Mouse (Mus musculus): ENCODE measurements around the gene Jak3.

Jak3 gene

DNA sequence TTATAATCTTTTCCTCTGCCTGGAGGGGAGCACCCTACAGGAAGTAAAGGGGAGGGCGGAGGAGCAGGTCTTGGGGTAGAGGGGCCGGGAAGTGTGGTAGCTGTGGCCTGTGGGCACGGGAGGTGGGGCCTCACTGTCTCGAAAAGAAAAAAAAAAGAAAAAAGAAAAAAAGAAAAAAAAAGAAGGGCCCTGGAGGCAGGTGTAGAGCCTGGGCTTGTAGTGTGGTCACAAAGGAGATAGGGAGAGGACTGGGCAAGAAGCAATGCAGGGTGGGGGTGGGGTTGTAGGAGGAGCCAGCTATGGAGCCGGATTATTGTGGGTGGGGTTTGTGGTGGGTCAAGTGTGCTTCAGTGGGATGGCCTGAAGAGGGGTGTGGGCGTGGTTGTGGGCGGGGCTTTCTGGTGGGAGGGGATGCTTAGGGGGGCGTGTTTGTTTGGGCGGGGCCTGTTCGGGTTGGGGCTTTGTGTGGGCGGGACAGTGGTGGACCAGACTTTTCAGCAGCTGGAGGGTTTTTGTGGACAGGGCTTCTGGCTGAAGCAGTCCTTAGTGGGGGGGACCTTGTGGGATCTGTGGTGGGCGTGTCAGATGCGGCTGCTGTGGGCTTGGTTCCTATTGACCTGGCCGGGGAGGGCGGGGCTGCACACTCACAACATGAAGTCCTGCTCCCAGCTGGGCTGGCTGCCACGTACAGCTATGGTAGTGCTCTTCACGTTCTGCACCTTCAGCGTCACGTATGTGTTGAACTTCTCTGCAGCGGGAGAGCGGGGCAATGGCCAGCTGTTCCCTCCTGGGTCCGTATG lies 10.6 kb upstream of the Jak3 start:
- DNase-seq = no peak

DNA sequence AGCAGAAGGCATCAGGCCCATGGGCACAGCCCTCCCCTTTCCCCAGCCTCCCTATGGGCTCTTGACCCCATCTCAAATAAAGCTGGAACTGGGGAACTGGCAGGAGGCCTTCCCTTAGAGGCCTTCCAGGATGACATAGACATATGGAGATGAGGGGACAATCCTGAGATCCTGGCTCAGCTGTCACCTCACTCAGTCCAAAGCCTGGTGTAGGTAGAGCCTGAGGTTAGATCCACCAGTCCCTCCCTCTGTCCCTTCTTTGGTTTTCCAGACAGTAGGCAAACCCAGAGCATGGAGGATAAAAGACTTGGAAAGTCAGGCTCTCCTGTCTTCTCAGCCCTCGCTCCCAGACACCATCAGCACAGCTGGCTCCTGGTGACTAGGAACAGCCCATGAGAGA lies 9.2 kb upstream of the Jak3 start:
- no peak for DNase-seq

DNA sequence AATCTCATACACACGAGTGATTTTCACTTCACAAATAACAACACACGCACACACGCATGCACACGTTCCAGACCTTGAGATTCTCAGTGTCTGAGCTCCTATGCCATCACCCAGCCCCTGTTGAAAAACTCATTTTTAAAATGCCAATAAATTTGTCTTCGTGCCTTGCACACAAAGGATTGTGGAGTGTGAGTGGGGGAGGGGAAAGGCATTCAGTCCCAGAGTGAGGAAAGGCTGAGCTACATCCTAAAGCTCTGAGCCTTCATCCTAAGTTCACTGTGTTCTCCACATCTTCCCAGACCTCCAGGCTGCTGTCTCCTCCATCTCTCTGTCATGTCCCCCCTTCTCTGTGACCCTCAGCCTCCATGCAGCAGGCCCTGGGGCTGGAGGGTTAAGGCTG lies 8.8 kb upstream of the Jak3 start:
- no peak for DNase-seq

DNA sequence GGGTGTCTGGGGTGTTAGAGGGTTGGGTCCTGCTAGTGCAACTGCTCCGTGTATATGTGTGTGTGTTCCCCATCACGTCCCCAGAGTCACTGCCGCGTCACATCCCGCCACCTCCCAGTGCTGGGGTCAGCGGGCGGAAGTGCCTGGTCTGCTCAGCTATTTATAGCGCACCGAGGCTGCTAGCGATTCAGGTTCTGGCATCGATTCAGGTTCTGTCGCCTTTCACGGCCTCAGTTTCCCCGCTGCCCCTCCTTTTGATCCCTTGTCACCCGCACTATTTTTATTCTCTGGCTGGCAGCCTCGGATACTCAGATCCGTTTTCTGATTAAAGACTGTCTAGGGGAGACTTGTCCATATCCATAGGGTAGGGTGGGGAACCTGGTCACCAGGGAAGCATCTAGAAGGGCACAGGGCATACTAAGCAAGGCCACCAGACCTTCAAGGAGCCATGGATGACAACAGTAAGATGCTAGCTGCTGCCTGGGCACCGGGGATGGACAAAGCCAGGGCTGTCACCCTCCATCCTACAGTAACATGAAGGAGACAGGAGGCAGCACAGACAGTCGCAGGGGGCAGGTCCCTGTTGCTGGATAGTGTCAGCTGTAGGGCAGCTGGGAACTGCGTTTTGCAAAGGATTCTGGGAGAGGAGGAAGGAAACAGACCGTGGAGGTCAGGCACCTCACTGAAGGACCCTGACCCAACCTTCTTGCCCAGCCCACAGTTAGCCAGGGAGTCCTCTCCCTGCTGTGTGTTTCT lies 7.7 kb upstream of the Jak3 start:
- peak in 1 of 2 experiments; percentile 41 for DNase-seq

DNA sequence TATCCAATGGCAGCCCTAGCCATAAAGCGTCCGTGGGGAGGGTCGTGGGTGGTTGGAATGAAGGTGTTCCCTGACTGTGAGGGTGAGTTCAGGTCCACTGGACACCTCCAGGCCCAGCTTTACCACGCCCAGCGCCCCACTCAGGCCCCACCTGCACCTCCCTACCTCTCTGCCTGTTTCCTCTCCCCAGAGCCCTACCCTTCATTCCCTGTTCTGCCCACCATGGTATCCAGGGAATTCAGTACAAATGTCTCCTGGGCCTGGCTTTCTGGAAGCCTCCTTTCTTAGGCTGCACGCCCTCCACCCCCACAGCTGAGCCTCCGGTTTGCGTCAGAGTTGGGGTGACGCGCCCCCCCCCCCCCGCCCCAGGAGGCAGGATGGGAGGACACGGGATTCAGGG lies 5.9 kb upstream of the Jak3 start:
- DNase-seq = no peak

DNA sequence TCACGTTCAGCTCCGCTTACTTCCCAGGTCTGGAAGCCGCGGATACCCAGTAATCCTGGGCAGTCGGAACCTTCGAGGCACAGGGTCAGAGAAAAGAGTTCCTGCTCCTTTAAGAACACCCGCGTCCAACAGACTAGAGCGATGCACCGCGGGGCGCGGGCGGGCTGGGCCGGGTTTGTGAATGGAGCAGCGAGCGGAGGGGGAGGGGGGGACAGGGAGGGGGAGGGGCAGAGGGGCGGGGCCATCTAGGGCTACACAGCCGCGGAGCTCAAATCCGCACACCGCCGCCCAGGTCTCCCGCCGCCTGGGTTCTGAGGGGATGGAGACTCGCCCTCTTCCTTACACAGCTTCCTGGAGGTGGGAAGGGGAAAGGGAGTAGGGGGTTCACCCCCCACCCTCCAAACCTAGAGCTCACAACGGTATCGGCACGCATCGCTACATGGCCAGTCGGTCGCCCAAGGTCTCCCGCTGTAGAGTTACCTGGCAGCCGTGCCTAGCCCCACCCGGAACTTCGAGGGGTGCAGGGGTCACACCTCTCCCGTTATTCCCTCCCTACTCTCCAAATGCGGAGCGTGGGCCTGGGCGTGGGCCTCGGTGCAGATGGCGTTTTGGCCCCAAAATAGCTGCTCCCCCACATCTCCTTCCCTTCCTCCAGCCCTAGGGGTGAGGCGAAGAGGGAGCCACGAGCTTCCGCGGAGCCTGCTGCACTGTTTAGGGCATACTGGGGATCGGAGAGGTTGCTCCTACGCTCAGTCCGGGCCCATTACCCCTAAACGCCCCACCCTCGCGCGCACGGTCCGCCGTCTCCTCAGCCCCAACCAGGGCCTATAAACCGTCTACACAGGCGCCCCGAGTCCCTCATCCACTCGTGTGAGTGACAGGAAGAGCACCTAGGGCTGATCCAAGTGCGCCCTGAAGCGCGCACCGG lies 5.2 kb upstream of the Jak3 start:
- DNase-seq = peak; percentile 83 to 87

DNA sequence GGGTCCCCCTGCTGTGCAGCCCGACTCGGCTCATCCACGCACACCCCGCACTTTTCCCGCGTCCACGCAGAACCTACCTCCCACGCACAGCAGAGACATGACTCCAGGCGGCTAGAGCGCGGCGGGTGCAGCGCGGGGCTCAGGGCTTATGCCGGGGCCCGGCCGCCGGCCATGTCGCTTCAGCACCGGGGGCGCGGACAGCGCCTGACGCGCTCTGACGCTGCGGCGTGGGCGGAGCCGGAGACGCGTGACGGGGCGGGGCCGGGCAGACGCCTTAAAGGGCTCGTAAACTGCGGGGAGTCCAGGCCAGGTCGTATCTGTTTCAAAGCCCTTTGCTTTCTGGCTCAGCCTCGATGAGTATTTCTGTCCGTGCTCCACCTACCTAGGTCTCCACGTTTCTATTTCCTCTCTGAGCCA lies 4.5 kb upstream of the Jak3 start, which contains the start of gene Unc13a:
TSS of gene Unc13a (minus strand) at position 209 of the 417 bp plus-strand sequence.
- DNase-seq = peak; percentile 92 to 95

DNA sequence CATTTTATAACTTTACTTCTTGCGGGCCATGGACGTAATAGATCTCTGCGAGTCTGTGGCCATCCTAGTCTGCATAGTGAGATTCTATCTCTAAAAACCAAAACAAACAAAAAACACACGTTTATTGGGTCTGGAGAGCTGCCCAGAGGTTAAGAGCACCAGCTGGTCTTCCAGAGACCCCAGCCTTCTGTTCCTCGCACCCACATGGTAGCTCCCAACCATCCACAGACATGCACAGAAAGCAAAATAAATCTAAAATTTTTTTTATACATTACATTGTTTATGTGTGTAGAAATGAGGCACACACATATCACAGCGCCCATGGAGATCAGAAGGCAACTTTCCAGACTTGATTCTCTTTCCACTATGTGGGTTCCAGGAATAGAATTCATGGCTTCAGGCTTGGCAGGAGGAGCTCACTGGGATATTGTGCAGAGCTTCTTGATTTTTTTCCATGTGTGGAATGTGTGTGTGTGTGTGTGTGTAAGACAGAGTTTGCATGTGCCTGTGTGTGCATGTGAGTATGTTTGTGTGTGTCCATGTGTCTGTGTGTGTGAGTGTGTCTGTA lies 3.8 kb upstream of the Jak3 start:
- DNase-seq = no peak

DNA sequence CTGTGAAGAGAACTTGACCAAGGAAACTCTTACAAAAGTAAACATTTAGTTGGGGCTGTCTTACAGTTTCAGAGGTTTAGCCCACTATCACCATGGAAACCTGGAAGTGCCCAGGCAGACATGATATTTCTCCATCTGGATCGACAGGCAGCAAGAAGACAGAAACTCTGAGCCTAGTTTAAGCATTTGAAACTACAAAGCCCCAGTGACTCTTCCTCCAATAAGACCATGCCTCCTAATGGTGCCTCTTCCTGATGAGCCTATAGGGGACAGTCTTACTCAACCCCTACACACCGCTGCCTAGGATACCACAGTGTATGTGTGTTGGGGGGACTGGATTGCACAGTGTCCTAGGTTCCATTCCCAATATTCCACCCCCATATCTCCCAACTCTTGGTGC lies 2.0 kb upstream of the Jak3 start:
- DNase-seq = no peak

DNA sequence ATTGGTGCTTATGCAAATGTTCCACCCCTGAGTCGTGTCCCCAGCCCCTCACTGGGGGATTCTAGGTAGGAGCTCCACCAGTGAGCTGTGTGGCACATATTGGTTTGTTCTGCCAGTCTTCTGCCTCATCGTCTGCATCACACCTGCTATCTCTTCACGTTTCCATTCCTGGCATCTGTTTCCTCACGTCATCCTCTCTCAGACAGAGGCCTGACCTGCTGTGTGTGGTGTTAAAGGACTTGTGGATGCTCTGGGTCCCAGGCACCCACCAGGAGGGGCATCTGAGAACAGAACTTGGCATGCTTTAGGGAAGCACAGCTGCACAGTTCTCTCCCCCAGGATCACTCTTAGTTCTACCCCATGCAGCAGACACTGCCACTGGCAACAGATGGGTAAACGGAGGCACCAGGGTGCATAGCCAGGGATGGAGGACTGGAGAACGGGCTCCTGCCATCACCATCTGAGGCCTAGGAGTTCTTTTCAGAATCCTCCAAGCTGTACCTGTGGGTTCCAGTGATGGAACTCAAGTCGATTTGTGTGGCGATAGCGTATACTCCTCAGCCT lies 558 bp upstream of the Jak3 start:
- DNase-seq = no peak

DNA sequence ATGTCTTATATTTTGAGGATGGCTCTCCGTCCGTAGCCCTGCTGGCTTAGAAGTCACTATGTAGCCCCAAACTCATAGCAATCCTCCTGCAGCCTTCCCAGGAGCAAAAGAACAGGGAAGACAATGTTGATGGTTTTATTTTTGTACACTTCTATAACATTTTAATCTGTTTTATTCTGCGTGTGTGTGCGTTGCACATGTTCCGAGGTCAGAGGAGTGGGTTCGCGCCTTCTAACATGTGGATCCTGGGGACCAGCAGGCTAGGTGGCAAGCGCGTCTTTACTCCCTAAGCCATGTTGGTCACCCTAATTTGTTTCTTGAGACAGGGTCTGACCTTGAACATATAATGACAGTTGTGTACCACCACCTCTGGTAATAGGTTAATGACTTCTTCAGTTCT lies 707 bp downstream of the Jak3 start:
- DNase-seq = no peak

DNA sequence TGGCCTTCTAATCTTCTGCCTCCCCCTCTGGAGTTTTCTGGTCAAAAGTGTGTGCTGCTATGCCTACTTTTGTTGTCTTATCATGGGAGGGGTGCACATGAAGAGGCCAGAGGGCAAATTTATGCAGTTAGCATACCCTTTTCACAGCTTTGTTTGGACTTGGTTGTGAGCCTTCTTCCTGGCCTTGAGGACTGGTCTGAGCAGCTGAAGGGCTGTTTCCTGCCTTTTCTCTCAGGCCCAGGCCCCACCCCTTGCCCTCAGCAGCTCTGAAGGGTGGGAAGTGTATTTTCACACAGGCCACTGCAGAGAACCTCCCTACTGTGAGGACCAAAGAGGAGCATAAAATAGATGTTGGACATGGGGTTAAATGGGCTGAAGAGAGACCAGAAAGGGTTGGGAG lies 1.5 kb downstream of the Jak3 start:
- no peak for DNase-seq

DNA sequence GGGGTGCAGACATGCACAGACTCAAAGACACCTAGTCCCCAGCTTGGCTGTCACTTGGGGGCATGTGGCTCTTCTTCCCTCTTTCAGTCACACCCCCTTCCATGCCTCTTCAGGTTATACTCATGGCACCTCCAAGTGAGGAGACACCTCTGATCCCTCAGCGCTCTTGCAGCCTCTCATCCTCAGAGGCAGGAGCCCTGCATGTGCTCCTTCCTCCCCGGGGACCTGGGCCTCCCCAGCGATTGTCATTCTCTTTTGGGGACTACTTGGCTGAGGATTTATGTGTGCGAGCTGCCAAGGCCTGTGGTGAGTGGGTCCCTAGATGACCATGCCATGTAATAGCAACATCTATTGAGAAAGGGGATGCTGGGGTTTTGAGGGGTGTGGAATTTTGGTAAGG lies 2.1 kb downstream of the Jak3 start:
- no peak for DNase-seq

DNA sequence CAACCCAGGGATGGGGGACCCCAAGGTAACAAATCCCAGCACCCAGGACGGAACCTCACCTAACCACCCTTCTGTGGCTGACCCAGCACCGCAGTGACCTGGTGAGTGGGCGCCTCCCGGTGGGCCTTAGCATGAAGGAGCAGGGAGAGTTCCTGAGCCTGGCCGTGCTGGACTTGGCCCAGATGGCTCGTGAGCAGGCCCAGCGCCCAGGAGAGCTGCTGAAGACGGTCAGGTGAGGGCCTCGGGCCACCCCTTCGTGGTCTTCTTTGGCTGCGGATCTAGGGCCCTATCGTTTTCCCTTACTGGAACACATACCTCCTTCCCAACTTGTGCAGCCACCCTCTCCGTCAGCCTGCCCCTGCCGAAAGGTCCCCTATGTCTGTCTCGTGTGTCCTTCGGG lies 3.0 kb downstream of the Jak3 start:
- DNase-seq = no peak

DNA sequence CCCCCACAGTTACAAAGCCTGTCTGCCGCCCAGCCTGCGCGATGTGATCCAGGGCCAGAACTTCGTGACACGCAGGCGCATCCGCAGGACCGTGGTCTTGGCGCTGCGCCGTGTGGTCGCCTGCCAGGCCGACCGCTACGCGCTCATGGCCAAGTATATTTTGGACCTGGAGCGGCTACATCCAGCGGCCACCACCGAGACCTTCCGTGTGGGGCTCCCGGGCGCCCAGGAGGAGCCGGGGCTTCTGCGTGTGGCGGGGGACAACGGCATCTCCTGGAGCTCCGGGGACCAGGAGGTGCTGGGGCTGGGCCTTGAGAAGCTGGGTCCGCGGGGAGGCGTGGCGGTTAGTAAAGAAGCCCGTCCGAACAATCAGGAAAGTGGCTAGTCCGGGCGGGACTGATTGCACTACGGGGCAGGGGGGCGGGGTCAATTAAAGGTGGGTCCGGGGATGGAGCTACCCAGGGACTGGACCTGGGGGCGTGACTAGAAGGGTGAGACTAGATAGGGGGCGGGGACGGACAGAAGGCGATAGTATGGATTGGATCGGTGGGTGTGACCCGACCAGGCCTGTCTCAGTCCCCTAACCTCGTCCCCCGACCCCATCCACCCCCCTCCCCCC lies 3.6 kb downstream of the Jak3 start:
- DNase-seq = peak in 1 of 2 experiments; percentile 63

DNA sequence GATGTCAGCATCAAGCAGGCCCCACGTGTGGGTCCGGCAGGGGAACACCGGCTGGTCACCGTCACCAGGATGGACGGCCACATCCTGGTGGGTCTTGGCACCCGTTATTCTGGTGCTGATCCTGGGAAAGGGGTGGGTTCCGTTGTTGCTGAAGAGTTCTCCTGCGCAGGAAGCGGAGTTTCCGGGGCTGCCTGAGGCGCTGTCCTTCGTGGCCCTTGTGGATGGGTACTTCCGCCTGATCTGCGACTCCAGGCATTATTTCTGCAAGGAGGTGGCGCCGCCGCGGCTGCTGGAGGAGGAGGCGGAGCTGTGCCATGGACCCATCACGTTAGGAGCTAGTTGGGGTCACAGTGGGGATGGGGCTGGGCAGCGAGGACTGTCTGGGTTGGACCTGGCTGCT lies 4.4 kb downstream of the Jak3 start:
- DNase-seq = no peak

DNA sequence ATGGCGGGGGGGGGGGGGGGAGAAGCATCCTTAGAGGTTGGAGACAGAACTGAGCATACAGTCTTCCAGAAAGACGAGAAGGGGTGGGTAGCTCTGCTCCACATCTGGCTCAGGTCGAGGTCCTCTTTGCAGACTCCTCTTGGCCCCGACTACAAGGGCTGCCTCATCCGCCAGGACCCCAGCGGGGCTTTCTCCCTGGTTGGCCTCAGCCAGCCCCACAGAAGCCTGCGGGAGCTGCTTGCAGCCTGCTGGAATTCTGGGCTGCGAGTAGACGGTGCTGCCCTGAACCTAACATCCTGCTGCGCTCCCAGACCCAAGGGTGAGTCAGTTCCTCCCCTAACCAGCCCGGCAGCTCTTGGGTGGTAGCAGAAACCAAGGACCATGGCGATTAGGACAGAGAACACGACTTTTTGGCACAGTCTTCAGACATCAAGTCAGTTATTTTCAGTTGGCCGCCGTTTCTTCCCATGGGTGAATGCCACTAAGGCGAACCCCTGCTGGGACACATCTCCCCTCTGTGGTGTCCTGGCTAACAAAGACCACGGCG lies 5.3 kb downstream of the Jak3 start:
- no peak for DNase-seq

DNA sequence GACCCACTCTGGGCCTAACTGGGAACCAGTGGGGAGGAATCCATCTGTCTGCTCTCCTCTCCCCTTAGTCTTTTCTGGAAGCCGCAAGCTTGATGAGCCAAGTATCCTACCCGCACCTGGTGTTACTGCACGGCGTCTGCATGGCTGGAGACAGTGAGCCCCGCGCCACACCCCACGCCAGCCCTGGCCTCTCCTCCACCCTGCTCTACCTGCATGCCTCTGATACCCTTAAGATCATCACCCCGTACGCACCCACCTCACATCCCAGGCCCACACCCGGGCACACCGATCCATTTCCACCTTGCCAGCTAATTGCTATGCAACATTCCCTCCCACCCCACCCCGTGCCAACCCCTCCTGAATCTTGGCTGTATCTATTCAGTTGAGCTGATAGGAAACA lies 6.7 kb downstream of the Jak3 start:
- no peak for DNase-seq

DNA sequence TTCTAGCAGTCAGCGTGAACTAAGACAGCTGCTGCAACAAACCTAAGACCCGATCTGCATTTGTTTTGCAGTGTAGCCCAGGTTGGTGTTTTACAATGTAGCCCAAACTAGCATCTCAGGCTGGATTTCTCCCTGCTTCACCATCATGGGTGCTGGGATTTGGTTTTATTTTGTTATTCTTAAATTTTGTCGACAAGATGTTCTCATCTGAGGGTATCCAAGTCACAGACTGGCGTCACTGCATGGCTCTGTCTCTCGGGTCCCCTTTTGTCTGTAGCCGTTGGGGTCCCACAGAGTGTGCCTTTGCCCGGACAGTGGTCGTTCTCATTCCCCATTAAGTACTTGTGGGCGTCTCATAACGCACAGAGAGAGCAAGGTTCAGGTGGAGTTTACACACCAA lies 8.6 kb downstream of the Jak3 start:
- no peak for DNase-seq

DNA sequence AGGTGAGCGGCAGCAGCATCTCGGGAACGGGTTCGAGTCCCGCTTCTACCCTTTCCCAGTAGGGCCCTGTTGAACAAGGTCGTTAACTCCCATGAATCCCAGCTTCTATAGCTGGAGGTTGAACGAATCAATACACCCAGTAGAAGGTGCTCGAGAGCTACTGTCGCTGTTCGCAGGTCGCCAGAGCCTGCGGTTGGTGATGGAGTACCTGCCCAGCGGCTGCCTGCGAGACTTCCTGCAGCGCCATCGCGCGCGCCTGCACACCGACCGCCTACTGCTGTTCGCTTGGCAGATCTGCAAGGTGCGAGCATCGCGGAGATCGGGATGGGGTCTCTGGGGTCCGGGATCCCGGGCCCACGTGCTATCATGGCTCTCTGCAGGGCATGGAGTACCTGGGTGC lies 9.5 kb downstream of the Jak3 start:
- no peak for DNase-seq

DNA sequence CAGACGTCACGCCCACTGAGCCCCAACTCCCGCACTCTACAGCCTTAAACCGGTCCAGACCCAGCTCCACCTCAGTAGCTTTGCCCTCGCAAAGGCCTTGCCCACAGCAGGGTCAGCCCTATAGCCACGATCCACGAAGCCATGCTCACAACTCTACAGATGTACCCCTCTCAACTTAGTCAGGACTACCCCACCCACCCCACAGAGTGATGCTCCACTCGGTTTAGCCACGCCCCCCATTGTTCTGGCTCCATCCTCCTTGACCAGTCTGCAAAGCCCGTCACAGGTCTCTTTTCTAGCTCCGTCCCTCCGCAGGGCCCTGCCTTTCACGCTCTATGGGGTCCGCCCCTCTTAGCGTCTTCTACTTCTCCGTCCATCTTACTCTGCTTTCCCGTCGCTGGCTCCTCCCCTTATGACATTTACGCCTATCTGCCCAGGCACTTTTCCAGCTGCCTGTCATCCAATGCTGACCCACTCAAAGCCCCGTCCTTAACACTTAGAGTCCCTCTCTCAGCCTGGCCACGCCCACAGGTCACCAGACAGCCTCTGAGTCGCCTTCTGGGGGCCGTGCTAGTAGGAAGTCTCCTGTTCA lies 10.1 kb downstream of the Jak3 start:
- no peak for DNase-seq

Data from cerebellum, postnatal 36 days (tissue).